Mouse (Mus musculus) cerebellum, postnatal 25 days (tissue): ENCODE results near the gene Ap5z1.

Experiments used
- DNase-seq, 2 experiments: peaks; one replicate each; pipeline ENCODE4 v3.0.0; 2021; ENCODE audit warnings: mixed read lengths in 2 of 2

Ap5z1 gene

GRCm38 (mm10) chr5:142463461-142464454 lies at the start of gene Ap5z1:
Ap5z1 (plus strand) TSS chr5:142463944.
- peak; percentile 93 to 97 for DNase-seq

DNA sequence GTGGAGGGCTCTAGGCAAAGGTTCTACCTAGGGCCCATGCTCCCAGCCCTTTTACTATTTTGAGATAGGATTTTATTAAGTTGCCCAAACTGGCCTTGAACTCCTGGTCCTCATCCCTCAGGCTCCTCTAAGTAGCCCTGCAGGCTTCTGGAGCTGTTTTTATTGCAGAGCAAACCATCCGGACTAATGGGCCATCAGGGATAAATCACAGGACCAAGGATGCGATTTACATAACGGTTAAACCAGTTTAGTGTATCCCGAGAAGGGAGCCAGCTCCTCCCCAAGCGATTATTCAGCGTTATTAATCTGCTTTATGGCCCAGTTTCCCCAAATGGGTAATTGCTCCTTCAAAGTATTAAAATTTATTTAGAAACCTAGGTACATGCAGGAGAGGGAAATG lies 48.3 kb upstream of the Ap5z1 start:
- DNase-seq = no peak

DNA sequence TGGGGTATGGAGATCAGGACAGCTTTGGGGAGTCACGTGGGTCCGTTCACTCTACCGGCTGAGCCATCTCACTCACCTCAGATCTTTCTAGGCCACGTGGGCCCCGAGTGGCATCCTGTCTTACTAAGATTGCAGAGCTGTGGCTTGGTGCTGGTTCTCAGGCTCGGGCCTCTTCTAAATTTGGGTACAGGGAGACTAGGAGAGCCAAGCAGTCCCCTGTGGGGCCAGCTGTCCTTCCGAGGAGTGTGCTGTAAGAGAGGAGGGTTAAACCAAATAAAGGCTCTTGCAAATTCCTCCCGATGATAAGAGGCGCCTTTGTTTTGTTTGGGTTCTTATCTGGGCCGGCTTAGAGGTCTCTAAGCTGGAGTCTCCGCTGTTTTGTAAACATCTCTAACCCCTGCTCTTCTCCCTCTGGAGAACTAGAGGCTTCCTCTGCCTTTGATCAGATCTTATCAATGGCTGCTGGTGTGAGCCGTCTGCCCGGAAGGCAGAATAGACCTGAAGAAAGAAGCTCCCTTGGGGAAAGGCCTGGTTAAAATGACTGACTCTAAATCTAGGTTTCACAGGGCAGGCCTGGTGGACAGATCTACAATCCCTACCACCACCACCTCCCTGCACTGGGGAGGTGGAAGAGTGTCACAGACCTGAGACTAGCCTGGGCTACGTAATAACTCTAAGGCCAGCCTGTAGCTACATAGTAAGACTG lies 47.5 kb upstream of the Ap5z1 start:
- DNase-seq = peak in 1 of 2 experiments; percentile 44

GRCm38 (mm10) chr5:142417104-142417503 lies 46.6 kb upstream of the Ap5z1 start:
- no peak for DNase-seq

GRCm38 (mm10) chr5:142417876-142418275 lies 45.9 kb upstream of the Ap5z1 start:
- no peak for DNase-seq

GRCm38 (mm10) chr5:142418419-142418818 lies 45.3 kb upstream of the Ap5z1 start:
- DNase-seq = no peak

GRCm38 (mm10) chr5:142420317-142420716 lies 43.4 kb upstream of the Ap5z1 start:
- DNase-seq = no peak

- DNase-seq = peak in 1 of 2 experiments; percentile 43
These were observed 42.8 kb upstream of the Ap5z1 start for GRCm38 (mm10) chr5:142420920-142421319.

GRCm38 (mm10) chr5:142421886-142422285 lies 41.9 kb upstream of the Ap5z1 start:
- DNase-seq = no peak

GRCm38 (mm10) chr5:142423141-142423540 lies 40.6 kb upstream of the Ap5z1 start:
- DNase-seq = peak in 1 of 2 experiments; percentile 60

- DNase-seq = no peak
These were observed 40.0 kb upstream of the Ap5z1 start for GRCm38 (mm10) chr5:142423701-142424100.

DNA sequence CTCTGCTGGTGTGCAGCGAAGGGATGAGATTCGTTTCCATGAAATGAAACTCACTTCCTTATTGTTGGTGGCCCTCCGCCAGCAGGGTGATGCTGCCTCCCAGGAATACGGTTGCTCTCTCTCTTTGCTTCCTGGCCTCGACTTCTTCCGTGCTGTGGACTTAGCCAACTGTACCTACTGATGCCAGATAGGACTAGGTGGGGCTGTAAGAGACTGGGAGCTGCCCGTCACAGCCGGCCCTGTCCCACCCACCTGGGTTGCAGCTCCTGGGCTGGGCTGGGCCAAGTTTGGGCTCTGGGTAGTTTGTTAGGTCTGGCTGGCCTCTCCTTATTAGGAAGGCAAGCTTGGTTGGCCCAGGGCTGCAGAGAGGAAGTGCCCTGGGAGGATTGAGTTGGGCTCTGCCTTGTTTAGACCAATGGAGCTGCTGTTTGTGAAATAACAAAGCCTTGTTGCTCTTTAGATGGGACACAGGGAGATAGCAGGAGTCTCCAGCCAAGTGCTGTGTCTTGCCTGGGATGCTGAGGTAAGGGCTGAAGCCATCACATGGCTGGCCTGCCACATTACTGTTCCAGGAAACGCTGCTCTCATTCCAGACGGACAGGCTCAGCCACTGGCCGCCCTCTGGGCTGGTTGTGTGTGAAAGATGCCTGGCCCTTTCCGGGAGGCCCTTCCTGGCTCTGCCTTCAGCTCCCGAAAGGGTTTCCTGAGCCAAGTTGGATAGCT lies 39.0 kb upstream of the Ap5z1 start:
- DNase-seq = peak; percentile 70 to 74

DNA sequence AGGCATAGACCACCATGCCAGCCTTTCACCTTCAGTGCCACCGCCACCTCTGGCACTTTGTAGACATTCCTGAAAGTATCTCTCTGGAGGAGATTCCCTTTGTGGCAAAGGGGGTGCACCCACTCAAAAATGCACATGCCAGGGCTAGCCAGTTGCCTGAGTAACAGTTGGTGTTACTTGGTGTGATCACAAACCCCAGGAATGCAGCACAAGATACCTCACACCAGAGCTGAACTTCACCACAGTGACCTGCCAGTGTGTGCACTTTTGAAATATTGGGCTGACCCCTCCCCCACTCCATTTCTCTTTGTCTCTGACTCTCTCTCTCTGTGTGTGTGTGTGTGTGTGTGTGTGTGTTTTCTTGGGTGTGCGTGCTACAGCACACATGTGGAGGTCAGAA lies 37.3 kb upstream of the Ap5z1 start:
- no peak for DNase-seq

DNA sequence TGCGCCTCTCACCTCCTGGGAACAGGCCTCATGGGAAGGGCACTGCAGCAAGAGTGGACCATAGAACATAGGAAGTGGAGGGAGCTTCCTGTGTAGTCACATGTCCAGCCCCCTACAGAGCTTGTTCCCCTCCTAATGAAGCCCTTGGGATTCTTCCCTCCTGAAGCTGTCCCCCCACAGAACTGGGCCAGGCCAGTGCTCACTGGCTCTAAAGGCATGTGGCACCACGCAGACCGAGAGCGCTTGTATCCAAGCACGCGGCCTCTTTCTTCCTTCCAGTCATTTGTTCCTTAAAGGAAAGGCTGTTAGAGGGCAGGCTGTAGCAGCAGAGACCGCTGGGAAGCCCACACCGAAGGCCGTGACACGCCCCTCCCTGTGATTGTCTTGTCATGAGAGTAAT lies 35.9 kb upstream of the Ap5z1 start:
- DNase-seq = no peak

DNA sequence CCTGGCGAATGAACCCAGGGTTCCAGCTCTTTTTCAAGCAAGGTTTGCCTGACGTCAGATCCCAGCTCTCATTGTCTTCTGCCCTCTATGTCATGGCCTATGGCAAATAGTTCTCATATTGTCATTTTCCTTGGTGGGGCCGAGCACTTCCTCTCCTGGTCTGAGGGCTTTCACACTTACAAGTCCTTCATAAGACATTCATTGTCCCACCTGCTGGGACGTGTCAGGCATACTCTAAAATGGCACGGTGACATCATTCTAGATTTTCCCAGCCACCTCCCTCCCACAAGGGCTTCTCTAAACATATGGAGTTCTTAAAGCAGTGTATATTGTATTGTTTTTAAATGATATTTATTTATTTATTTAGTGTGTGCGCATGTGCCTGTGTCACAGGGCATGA lies 35.1 kb upstream of the Ap5z1 start:
- DNase-seq = no peak

DNA sequence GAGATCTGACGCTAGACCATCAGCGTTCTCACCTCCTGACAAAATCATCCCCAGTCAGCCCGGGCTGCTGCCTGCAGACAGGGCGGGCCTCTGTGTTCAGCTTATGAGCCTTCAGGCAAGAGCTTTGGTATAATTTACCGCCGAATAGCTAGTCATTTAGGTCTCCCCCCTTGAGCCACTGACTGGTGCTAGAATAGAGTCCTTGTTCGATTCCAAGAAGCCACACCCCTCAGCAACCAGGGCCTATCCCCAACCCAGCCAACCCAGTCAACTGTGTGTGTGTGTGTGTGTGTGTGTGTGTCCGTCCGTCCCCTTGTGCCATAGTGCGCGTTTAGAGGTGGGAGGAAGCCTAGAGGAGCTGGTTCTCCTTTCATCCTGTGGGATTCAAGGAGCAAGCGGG lies 32.7 kb upstream of the Ap5z1 start:
- DNase-seq = no peak

DNA sequence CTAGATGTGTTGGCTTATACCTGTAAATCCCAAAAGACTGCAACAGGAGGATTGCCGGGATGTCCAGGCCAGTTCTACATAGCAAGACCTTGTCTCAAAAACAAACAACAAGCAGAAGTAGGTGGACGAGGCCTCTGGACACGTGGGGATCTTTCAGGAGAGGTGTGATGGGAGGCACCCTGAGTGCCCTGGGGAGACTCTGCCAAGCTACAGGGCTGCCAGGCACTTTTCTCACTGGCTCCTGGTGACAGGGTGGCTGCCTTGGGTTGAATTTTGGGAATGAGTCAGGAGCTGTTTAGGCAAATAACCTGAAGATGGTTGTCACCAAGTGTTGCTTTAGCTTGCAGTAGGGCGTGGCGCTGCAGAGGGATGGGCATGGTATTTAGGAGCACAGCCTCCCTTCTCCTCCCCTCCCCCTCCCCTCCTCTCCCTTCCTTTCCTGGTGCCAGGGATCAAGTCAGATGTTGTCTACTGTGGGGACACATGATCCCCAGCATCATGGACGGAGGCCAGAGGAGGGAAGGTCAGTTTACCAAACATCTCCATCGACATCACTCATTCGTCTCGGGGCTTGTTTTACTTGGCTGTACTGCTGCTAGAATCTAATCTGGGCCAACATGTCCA lies 31.8 kb upstream of the Ap5z1 start:
- DNase-seq = no peak

DNA sequence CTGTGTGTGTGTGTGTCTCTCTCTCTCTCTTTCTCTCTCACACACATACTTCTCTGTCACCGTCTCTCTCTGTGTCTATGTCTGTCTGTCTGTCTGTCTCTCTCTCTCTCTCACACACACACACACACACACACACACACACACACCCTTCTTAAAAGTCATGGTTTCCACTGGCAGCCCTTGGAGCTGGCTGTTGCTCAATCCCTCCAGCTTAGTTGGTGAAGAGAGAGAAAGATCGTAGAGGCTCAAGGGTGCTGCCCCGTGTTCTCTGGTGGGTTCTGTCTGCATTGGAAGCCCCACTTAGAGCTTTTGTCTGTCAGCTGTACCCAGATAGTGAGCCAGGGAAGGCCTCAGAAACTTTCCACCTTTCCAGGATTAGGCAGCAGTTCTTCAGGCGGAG lies 31.0 kb upstream of the Ap5z1 start:
- DNase-seq = no peak

- no peak for DNase-seq
These were observed 29.7 kb upstream of the Ap5z1 start for GRCm38 (mm10) chr5:142434052-142434451.

DNA sequence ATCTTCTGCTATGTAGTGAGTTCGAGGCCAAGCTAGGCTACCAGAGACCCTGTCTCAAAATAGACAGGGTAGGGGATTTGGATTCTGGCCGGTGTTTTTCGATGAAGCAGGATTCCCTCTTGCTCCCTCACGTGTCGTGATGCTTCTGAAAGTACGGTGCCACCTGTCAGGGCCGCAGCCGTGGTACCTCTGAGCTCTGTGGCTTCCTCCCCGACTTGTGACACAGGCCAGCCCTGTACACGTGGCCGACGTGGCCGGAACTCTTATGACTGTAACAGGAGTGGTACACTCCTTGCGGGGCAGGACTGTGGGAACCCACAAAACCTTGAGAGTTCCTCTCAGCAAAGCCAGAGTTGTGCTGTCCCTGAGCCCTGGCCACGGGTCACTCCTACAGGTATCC lies 28.0 kb upstream of the Ap5z1 start:
- no peak for DNase-seq

GRCm38 (mm10) chr5:142438380-142438938 lies 25.3 kb upstream of the Ap5z1 start:
- no peak for DNase-seq

- no peak for DNase-seq
These were observed 23.8 kb upstream of the Ap5z1 start for GRCm38 (mm10) chr5:142439911-142440432.
